Mouse (Mus musculus) neural tube, embryonic 15.5 days (tissue): Measurements from ENCODE around the gene Vwa7. TPM values are rescaled to one million over a fixed set of nuclear protein-coding genes. Genes with fewer than 3 reads are reported as not detected.
A peak's percentile ranks its signal among the peaks of the same experiment; 100 is the strongest.
"Not testable (repeated sequence)": the region's sequence is repeated elsewhere in the genome, so short reads cannot be mapped to it uniquely, and the experiment has no call there.

Experiments used
- ATAC-seq: fragments of 200-750 bp; cut with Nextera tagmentation; 2 replicates; pipeline ENCODE4 v1.8.0; 2017; ENCODE audit warnings: mild to moderate bottlenecking, moderate TSS enrichment, moderate library complexity; ENCODE audit not compliant: low FRiP score
- H3K27ac ChIP-seq: fragments of 300-500 bp; sonication (generic); replicated peaks from 2 replicates; pipeline ENCODE4 v1.5.1; 2015; ENCODE audit warnings: mild to moderate bottlenecking, inconsistent platforms
- H3K27me3 ChIP-seq: fragments of 300-500 bp; sonication (generic); replicated peaks from 2 replicates; pipeline ENCODE4 v1.6.1; 2015; ENCODE audit warnings: inconsistent platforms
- H3K36me3 ChIP-seq: fragments of 300-500 bp; sonication (generic); 2 replicates; pipeline ENCODE4 v1.6.1; 2015; ENCODE audit warnings: inconsistent platforms
- H3K4me1 ChIP-seq: fragments of 300-500 bp; sonication (generic); 2 replicates; pipeline ENCODE4 v1.6.1; 2015; ENCODE audit warnings: inconsistent platforms
- H3K4me2 ChIP-seq: fragments of 300-500 bp; sonication (generic); 2 replicates; pipeline ENCODE4 v1.6.1; 2015; ENCODE audit warnings: inconsistent platforms, mild to moderate bottlenecking, moderate library complexity
- H3K4me3 ChIP-seq: fragments of 300-500 bp; sonication (generic); replicated peaks from 2 replicates; pipeline ENCODE4 v1.5.1; 2015; ENCODE audit warnings: mild to moderate bottlenecking, inconsistent platforms
- H3K9ac ChIP-seq: fragments of 300-500 bp; sonication (generic); replicated peaks from 2 replicates; pipeline ENCODE4 v1.6.1; 2015; ENCODE audit warnings: mild to moderate bottlenecking, inconsistent platforms
- H3K9me3 ChIP-seq: fragments of 300-500 bp; sonication (generic); replicated peaks from 2 replicates; pipeline ENCODE4 v1.6.1; 2016; ENCODE audit warnings: inconsistent platforms
- WGBS: fragments of 180-500 bp; shearing (Covaris S2); methylation state at CpG from one replicate; pipeline ENCODE4 v1.1.7; 2015; ENCODE audit warnings: mixed read lengths; 5-methylcytosine and 5-hydroxymethylcytosine counted together
- polyA plus RNA-seq: library from polyadenylated mRNA; unstranded; fragments of >200 nt; fragmentation: Nextera tagmentation; extraction: Ambion mirVana; gene quantifications from 2 replicates; pipeline ENCODE4 v1.2.1, GENCODE M21; 2015

Vwa7 gene
- polyA plus RNA-seq, 1 experiment from 2014 or later, result 0.19 TPM

GRCm38 (mm10) chr17:35024261-35024660 lies 7.9 kb downstream of the Vwa7 start:
- no peak for ATAC-seq

GRCm38 (mm10) chr17:35024691-35025488 lies 8.5 kb downstream of the Vwa7 start:
- no peak overlapping the region for H3K9ac ChIP-seq
- no peak for ATAC-seq
- H3K4me1 ChIP-seq, result peaks cover 24% of the 10 kb centered on the region
- no peak overlapping the region for H3K27ac ChIP-seq
- 79% methylated on average over 6 of the region's 10 CpGs for WGBS
- H3K4me2 ChIP-seq, result no peak overlapping the region
- H3K27me3 ChIP-seq, result no peaks in the 10 kb centered on the region
- H3K4me3 ChIP-seq, result no peak overlapping the region
- no peaks in the 10 kb centered on the region for H3K9me3 ChIP-seq
- H3K36me3 ChIP-seq, result no peaks in the 10 kb centered on the region

More at GRCm38 (mm10) chr17:35024261-35024660, 7.9 kb downstream of the Vwa7 start:
- Histone ChIP-seq H3K4me3 (no peak overlapping the region), H3K27me3 (no peaks in the 10 kb centered on the region), H3K4me1 (peaks cover 21% of the 10 kb centered on the region), H3K9me3 (no peaks in the 10 kb centered on the region), H3K27ac (no peak overlapping the region), H3K9ac (no peak overlapping the region), H3K36me3 (no peaks in the 10 kb centered on the region), H3K4me2 (no peak overlapping the region)
- 75% methylated on average over 12 of the region's 13 CpGs for WGBS

DNA sequence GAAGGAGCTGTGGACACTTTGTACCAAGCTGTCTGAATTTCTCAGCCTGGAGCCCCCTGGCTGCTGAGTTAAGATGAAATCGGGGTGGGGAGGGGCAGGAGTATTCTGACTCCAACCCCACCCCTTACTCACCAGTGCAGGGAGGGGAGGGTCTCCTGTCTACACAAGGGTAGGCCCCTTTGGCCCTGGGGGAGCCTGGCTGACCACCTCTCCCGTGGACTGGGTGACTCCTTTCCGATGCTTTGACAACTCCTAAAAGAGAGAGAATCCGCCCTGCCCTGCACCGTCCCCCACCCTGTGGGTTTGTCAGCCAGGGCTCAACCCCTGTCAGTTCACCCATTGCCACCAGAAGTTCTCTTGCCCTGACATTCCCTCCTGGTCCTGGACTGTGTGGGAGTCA lies 9.8 kb downstream of the Vwa7 start:
- peaks cover 26% of the 10 kb centered on the region for H3K4me1 ChIP-seq
- H3K27ac ChIP-seq, result no peak overlapping the region
- H3K27me3 ChIP-seq, result no peaks in the 10 kb centered on the region
- no peak for ATAC-seq
- WGBS, result 80% methylated on average over 5 of the region's 5 CpGs
- no peaks in the 10 kb centered on the region for H3K9me3 ChIP-seq
- no peak overlapping the region for H3K4me2 ChIP-seq
- no peaks in the 10 kb centered on the region for H3K36me3 ChIP-seq
- H3K9ac ChIP-seq, result no peak overlapping the region
- H3K4me3 ChIP-seq, result no peak overlapping the region

DNA sequence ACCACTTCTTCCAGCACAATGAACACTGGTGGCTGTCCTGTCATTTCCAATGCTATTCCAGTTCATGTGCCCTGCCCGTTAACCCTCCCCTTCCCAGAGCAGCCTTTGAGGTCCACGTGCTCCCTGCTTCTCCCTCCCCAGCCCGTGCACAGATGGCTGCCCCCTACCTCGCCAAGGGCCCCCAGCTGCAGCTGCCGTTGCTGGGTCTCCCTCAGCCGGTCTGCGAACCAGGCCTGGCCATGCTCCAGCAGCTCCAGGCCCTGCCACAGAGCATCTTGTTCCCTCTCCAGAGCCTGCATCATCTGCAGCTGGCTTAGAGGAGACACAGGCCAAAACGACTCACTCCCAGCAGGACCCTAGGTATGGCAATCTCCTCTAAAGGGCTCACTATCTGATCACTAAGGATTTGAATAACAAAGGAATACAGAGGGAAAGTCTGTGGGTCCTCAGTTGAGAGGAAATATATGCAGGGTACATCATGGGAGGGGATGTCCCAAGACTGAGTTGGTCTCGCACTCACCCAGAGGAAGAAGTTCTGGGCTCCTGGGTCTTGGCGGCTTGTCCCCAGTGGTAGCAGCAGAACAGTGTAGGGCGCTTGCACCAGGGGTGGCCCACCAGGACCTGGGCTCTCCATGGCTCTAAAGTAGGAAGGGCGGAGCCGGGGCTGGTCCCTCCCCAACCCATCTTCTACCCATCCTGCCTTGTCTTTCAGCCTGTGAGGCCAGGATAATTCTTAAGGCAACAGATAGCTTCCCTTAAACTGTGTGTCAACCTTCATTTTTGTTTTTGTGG lies 11.1 kb downstream of the Vwa7 start, which contains the start of gene Sapcd1:
TSS of gene Sapcd1 (minus strand) at position 740 of the 792 bp plus-strand sequence.
- Histone ChIP-seq H3K4me3 (no peak within 1 kb of the TSS), H3K36me3 (no peaks in the 10 kb centered on the region), H3K27ac (peak within 1 kb of the TSS; percentile 48; the same call in 1 of the 2 replicates), H3K27me3 (no peaks in the 10 kb centered on the region), H3K4me1 (peaks cover 22% of the 10 kb centered on the region), H3K4me2 (0 out of 2 replicates have a peak within 1 kb of the TSS, but pooled peaks have one; percentile 9), H3K9me3 (no peaks in the 10 kb centered on the region), H3K9ac (0 out of 2 replicates have a peak within 1 kb of the TSS, but pooled peaks have one; percentile 10)
- WGBS, result 33% methylated on average over 12 of the region's 13 CpGs
- 0 out of 2 replicates have a peak, but pooled peaks have one; percentile 32 for ATAC-seq

DNA sequence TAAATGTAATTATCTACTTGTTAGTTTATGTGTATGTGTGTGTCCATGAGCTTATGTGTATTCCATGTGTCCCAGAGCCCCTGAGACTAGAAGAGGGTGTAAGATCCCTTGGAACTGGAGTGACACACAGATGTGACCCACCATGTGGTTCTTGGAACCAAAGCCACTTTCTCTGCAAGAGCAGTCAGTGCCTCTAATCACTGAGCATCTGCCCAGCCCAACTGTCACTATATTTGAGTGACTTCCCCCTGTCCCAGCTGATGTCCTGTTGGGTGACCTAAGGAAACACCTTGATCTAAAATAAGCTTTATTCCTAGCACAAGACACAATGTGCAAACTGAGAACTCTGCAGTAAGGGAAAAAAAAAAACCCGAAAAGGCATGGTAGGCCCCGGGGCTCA lies 11.9 kb downstream of the Vwa7 start:
- no peaks in the 10 kb centered on the region for H3K27me3 ChIP-seq
- H3K4me3 ChIP-seq, result no peak overlapping the region
- no peaks in the 10 kb centered on the region for H3K36me3 ChIP-seq
- 90% methylated on average over 2 of the region's 2 CpGs for WGBS
- no peak overlapping the region for H3K9ac ChIP-seq
- no peak overlapping the region for H3K27ac ChIP-seq
- H3K9me3 ChIP-seq, result no peaks in the 10 kb centered on the region
- peaks cover 22% of the 10 kb centered on the region for H3K4me1 ChIP-seq
- H3K4me2 ChIP-seq, result no peak overlapping the region
- no peak for ATAC-seq

DNA sequence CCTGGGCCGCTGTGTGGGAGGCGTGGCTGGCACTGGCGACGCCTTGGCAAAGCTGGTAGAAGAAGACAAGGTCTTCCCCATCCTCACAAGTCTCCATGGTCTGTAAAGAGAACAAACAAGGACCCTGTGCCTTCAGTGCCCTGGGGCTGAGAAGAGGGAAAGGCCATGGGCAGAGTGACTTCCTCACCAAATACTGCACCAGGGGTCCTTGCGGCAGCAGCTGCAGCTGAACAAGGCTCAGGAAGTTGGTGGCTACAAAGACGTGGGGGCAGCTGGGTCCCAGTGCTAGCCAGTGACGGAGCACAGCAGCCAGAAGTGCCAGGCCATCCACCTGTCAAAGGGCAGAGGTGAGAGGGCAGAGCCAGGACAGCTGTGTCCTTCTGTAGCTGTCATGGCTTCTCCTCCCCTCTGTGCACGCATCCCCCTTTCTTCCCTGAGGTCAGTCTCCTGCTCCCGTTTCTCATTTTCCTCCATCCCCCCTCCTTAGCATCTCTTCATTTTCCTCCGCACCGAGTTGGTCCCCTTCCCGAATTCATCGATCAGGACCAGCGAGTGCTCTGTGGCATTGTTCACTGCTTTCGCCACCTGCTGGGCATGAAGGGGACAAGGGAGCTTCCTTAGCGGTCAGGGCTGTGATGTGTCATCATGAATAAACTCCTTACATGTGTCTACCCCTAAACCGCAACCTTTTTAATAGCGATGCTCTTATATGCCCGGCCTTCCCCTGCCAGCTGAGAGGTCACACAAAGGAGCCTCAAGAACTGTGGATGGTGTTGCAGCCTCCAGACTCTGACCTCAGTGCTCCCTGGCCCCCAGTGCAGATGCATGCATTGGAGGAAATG lies 13.5 kb downstream of the Vwa7 start:
- no peaks in the 10 kb centered on the region for H3K9me3 ChIP-seq
- 30% methylated on average over 19 of the region's 19 CpGs for WGBS
- peak overlapping the region; percentile 46 for H3K4me2 ChIP-seq
- 0 out of 2 replicates have a peak overlapping the region, but pooled peaks have one; percentile 17 for H3K4me3 ChIP-seq
- H3K9ac ChIP-seq, result peak overlapping the region; percentile 26; the same call in 1 of the 2 replicates
- no peak for ATAC-seq
- peaks cover 22% of the 10 kb centered on the region for H3K4me1 ChIP-seq
- no peak overlapping the region for H3K27ac ChIP-seq
- H3K27me3 ChIP-seq, result no peaks in the 10 kb centered on the region
- no peaks in the 10 kb centered on the region for H3K36me3 ChIP-seq

- no peak overlapping the region for H3K9ac ChIP-seq
- no peaks in the 10 kb centered on the region for H3K27me3 ChIP-seq
- H3K4me1 ChIP-seq, result peaks cover 16% of the 10 kb centered on the region
- WGBS, result 91% methylated on average over 11 of the region's 11 CpGs
- no peak overlapping the region for H3K4me3 ChIP-seq
- H3K9me3 ChIP-seq, result no peaks in the 10 kb centered on the region
- H3K4me2 ChIP-seq, result no peak overlapping the region
- H3K27ac ChIP-seq, result no peak overlapping the region
- ATAC-seq, result no peak
- no peaks in the 10 kb centered on the region for H3K36me3 ChIP-seq
These were observed 14.9 kb downstream of the Vwa7 start for GRCm38 (mm10) chr17:35031272-35031671.

DNA sequence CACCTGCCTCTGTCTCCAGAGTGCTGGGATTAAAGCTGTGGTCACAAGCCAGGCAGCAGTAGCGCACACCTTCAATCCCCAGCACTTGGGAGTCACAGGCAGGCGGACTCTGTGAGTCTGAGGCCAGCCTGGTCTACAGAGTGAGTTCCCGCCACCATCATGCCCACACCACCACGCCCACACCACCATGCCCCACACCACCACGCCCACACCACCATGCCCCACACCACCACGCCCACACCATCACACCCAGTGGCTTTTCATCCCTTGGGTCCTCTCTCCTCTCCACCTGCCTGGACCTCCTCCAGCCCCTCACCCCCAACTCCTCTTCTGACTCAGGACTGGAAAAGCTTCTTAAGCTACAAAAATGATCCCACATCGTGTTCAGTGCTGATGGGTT lies 15.5 kb downstream of the Vwa7 start:
- H3K9me3 ChIP-seq, result no peaks in the 10 kb centered on the region
- H3K9ac ChIP-seq, result no peak overlapping the region
- WGBS, result 89% methylated on average over 7 of the region's 7 CpGs
- no peaks in the 10 kb centered on the region for H3K27me3 ChIP-seq
- H3K4me2 ChIP-seq, result no peak overlapping the region
- H3K4me1 ChIP-seq, result peaks cover 15% of the 10 kb centered on the region
- no peaks in the 10 kb centered on the region for H3K36me3 ChIP-seq
- no peak for ATAC-seq
- H3K27ac ChIP-seq, result no peak overlapping the region
- no peak overlapping the region for H3K4me3 ChIP-seq

- Histone ChIP-seq H3K27me3 (no peaks in the 10 kb centered on the region), H3K27ac (no peak overlapping the region), H3K9ac (no peak overlapping the region), H3K4me3 (no peak overlapping the region), H3K4me2 (no peak overlapping the region), H3K9me3 (no peaks in the 10 kb centered on the region), H3K4me1 (peaks cover 12% of the 10 kb centered on the region), H3K36me3 (no peaks in the 10 kb centered on the region)
- no peak for ATAC-seq
- WGBS, result 77% methylated on average over 8 of the region's 8 CpGs
These were observed 16.0 kb downstream of the Vwa7 start for GRCm38 (mm10) chr17:35032323-35032870.

- not testable (repeated sequence) for H3K4me2 ChIP-seq, H3K27me3 ChIP-seq, H3K9ac ChIP-seq, H3K27ac ChIP-seq, ATAC-seq, H3K4me1 ChIP-seq, H3K36me3 ChIP-seq, H3K4me3 ChIP-seq, H3K9me3 ChIP-seq
- WGBS, result 78% methylated on average over 1 of the region's 1 CpGs
These were observed 17.3 kb downstream of the Vwa7 start for GRCm38 (mm10) chr17:35033703-35034102.

GRCm38 (mm10) chr17:35034896-35035295 lies 18.5 kb downstream of the Vwa7 start:
- no peak overlapping the region for H3K27ac ChIP-seq
- ATAC-seq, result no peak
- no peak overlapping the region for H3K4me3 ChIP-seq
- H3K4me1 ChIP-seq, result peaks cover 5% of the 10 kb centered on the region
- H3K4me2 ChIP-seq, result no peak overlapping the region
- H3K27me3 ChIP-seq, result no peaks in the 10 kb centered on the region
- no peak overlapping the region for H3K9ac ChIP-seq
- H3K36me3 ChIP-seq, result no peaks in the 10 kb centered on the region
- WGBS, result 76% methylated on average over 6 of the region's 6 CpGs
- no peaks in the 10 kb centered on the region for H3K9me3 ChIP-seq
